Mouse (Mus musculus): ENCODE measurements around the gene Shq1.

Gene Shq1

DNA sequence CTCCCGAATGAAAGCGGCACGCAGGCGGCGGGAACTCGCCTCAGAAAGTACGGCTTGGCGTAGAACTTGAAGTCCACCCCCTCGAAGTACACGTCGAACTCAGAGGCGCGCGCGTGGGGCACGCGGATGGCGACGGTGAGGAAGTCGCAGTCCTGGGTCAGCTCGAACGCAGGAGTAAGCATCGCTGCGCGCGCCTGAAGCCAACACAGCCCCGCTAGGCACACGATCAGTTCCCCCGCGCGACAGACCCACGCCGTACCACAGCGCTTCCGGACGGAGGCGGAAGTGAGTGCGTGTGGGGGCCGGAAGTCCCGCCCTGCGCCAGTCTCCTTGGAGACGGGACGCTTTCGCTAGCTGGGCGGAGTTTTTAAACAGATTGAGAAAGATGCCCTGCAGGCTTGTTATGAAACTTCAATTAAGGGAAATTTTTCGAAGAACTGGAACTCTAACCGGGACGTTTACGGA lies at the start of gene Shq1:
Shq1 (minus strand) TSS at position 278 of the 465 bp plus-strand sequence.
- peak; percentile 94 for DNase-seq (ENCODE audit: low read depth, low spot score)

- DNase-seq (ENCODE audit: low read depth, low spot score): no peak
Measured at GRCm38 (mm10) chr6:100720098-100720501, 49.1 kb upstream of the Shq1 start.

GRCm38 (mm10) chr6:100716817-100717216 lies 45.9 kb upstream of the Shq1 start:
- DNase-seq (ENCODE audit: low read depth, low spot score): no peak

DNA sequence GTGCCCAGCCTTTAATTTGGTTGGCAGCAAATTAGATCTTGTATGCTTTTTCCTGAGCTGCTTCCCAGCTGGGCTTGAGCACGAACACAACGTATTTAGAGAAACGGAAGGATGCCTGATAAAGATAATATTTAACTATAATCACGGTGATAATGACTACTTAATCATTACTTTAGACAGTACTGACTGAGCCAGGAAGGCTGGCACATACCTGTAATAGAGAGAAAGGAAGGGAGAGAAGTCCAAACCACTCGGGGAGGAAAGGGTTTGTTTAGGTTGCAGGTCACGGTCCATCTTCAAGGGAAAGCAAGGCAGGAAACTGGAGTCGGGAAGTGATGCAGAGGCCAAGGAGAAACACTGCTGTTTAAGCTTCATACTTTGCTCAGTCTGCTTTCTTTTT lies 45.2 kb upstream of the Shq1 start:
- no peak for DNase-seq (ENCODE audit: low read depth, low spot score)

GRCm38 (mm10) chr6:100715296-100715828 lies 44.4 kb upstream of the Shq1 start:
- DNase-seq (ENCODE audit: low read depth, low spot score): no peak

DNA sequence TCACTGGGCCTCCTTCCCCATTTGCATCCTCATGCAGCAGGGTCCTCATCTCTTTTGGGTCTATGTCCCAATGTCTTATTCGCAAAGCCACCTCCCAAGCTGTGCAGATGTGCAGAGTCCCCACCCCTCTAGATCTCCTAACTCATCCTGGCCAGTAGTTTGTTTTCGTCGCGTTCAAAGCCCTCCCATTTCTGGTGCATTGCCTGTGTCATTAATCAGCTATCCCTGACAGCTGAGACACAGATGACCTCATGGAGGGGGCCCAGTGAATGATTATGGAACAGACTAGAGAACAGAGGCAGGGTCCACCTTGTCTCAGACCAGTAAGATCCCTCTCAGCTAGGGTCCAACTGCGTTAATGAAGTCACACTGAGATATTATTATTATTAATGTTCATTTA lies 39.9 kb upstream of the Shq1 start:
- no peak for DNase-seq (ENCODE audit: low read depth, low spot score)

DNA sequence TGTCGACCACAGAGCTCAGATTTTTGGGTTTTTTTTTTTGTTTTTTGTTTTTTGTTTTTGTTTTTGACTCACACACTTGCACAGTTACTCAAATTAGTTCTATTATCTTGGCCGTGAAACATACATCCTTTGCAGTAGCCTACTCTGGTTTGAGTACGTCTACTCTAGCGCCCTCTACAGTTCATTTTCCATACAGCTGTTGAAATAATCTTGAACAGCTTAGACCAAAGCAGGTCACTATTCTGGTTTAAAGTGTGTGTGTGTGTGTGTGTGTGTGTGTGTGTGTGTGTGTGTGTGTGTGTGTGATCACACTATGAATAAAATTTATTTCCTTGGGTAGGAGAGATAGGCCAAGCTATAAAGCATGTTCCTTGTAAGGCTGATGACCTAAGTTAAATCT lies 39.2 kb upstream of the Shq1 start:
- no peak for DNase-seq (ENCODE audit: low read depth, low spot score)

- DNase-seq (ENCODE audit: low read depth, low spot score): peak; percentile 21
Measured at GRCm38 (mm10) chr6:100709483-100709882, 38.5 kb upstream of the Shq1 start.

DNA sequence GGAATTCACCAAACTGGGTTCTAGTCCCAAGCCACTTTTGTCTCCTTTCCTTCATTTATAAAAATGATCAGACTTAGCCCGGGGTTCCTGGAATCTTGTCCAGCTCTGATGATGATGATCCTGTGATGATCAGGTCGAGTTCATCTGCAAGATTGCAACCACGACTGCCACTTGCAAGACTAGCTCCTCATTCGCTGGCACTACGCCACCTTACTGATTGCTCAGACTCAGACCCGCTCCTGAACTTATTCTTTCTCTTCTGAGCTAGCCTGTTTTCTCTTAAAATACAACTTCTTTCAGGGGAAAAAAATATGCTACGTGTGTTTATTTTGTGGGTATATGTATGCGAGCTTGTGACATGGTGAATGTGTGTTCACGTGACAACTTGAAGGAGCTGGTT lies 38.0 kb upstream of the Shq1 start:
- DNase-seq (ENCODE audit: low read depth, low spot score): no peak

DNA sequence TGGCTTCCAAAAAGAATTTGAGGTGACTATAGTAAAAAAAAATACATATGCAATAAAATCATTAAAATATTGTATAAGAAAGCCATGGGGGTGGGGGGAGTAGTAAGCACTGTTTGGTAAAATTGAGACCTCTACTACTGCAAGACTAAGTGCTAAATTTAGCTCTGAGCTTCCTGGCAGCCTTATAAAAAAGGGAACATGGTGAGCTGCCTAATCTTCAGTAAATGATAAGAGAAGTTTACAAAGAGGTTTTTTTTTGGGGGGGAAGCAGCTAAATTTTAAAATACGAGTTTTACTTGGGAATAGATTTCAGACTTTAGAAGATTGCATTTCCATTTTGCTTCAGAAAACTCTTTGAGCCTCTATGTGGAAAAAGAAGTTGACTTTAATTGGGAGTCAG lies 37.3 kb upstream of the Shq1 start:
- no peak for DNase-seq (ENCODE audit: low read depth, low spot score)

GRCm38 (mm10) chr6:100707557-100707956 lies 36.6 kb upstream of the Shq1 start:
- no peak for DNase-seq (ENCODE audit: low read depth, low spot score)

GRCm38 (mm10) chr6:100706861-100707260 lies 35.9 kb upstream of the Shq1 start:
- DNase-seq (ENCODE audit: low read depth, low spot score): no peak

DNA sequence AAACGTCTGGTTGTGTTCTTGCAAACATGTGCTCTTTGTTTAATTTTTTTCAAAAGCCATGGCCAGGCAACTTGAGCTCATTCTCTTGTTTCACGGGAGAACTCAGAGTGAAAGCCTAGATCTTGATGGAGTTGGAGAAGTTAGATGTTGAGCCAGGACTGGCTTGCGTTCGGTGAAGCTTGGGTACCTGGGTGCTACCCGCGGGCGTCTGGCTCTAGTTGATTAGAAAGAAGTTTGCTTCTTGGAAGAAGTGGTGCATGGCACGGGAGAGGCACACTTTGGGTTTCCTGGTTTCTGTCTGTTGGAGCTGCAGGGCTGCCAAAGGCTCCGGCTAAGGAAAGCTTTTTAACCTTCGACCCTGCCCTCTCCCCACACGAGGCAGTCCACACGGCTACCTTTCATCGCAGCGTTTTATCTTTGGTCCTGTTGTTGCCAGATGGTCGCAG lies 34.4 kb upstream of the Shq1 start:
- no peak for DNase-seq (ENCODE audit: low read depth, low spot score)

- DNase-seq (ENCODE audit: low read depth, low spot score): no peak
Measured at GRCm38 (mm10) chr6:100704574-100705365, 33.8 kb upstream of the Shq1 start, which contains the start of gene Gxylt2. Gene Gxylt2, plus strand, starts transcription at chr6:100704734.

DNA sequence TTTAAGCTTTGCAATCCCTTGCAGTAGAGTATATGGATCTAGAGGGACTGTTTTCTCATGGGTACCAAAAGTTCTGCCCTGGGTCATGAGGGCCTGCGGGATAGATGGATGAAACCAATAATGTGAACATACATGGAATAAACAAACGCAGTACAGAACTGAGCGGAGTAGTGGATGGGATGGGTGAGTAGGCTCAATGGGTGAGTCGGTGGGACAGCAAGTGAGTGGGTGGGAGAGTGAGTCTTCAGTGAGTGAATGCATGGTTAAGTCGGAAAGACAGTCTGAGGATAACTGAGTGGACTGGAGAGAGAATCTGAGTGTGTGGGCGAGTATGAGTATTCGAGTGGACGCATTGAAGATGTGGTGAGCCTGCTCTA lies 33.2 kb upstream of the Shq1 start:
- no peak for DNase-seq (ENCODE audit: low read depth, low spot score)

DNA sequence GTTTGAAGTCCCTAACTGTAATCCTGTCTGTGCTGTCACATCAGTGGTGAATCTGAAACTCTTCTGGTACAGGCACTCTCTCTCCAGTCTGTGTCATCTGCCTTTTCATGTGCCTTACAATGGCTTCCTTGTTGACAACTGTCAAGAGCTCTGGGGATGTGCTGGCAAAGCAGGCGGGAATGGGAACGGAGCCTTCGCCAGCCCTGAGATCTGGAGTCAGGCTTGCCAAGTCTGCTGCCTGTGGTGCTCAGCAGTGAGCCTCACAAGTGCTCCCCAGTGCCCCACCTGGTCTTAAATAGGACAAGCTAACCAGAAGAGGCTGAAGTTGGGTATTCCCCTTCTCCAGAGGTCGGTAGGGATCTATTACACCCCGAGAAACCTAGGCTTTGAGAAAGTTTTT lies 29.8 kb upstream of the Shq1 start:
- DNase-seq (ENCODE audit: low read depth, low spot score): no peak

DNA sequence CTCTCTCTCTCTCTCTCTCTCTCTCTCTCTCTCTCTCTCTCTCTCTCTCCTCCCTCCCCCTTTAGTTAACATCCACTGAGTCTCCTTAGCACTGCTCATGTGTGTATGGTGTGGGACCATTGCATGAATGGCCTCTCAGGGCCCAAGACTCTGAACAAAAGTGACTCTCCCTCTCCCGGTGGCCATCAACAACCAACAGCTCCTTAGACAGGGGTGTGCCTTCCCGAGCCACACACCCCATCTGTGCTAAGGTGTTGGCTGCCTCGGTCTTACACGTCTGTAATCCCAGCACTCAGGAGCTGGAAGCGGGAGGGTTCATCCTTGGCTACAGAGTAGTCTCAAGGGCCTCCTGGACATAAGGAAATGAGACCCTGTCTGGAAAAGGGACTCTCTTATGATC lies 29.0 kb upstream of the Shq1 start:
- no peak for DNase-seq (ENCODE audit: low read depth, low spot score)

GRCm38 (mm10) chr6:100686341-100686740 lies 15.4 kb upstream of the Shq1 start:
- no peak for DNase-seq (ENCODE audit: low read depth, low spot score)

- no peak for DNase-seq (ENCODE audit: low read depth, low spot score)
Measured at GRCm38 (mm10) chr6:100678636-100679035, 7.7 kb upstream of the Shq1 start.

- DNase-seq (ENCODE audit: low read depth, low spot score): no peak
Measured at GRCm38 (mm10) chr6:100676461-100676860, 5.5 kb upstream of the Shq1 start.

DNA sequence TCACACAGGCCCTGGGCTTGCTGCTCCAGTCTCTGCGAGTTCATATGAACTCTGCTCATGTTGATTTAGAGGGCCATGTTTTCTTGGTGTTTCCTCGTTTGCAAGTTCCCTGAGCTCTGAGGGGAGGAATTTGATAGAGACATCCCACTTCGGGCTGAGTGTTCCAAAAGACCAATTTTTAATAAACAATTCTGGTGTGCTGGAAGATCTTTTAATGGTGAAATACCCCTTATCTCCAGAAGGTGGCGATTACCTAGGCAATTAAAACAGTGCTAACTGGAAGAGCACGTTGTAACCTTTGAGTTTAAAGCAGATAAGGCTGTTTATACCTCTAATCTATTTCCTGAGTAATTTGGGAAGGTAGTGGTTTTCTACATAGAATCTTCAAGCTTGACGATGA lies 4.0 kb upstream of the Shq1 start:
- DNase-seq (ENCODE audit: low read depth, low spot score): peak; percentile 55

DNA sequence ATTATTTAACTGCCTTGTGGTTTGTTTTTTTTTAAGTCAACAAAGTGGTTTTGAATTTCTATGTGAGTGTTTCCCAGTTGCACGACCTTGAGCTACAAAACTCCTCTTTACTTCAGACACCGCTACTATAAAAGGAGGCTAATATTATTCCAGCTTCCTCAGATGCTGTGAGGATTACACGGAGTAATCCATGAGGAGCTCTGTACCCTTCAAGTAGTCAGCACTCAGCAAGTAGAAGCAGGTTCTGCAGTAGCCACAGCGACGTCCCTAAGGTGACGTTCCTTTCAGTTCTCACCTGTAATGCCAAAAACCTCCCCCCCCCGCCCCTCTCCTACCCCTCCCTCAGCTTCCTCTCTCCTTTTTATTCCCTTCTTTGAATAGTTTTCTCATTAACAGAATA lies 444 bp upstream of the Shq1 start:
- no peak for DNase-seq (ENCODE audit: low read depth, low spot score)

DNA sequence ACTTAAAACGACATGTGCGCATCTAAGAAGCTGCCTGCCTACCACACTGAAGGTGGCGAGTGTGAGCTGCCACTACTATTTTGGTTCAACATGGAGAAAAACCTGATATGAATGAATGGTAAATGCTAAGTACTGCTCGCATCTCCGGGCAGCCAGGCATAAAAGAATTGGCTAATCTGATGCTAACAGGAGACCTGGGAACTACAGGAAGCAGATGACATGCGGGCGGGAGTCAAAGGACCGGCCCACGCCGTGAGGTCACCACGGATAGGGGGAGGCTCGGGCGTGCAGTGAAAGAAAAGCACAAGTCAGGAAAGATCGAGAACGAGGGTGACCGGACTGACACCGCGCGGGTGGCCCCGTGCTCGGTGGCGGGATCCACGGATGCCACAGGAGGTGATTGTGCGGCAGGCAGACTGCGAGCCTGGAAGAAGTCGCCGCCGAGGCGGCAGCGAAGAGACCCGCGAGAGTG lies 551 bp downstream of the Shq1 start:
- peak; percentile 66 for DNase-seq (ENCODE audit: low read depth, low spot score)

Data from CD4-positive helper T cell, adult 2 months (primary cell).